Mouse (Mus musculus) ovary, postnatal 10 days (tissue): ENCODE results near the gene Gsk3b.
"Not testable (repeated sequence)": the region's sequence is repeated elsewhere in the genome, so short reads cannot be mapped to it uniquely, and the experiment has no call there.

ENCODE experiments used
- DNase-seq: peaks from one replicate; pipeline ENCODE4 v3.0.0; 2022; ENCODE audit warnings: low spot score

Gene Gsk3b

DNA sequence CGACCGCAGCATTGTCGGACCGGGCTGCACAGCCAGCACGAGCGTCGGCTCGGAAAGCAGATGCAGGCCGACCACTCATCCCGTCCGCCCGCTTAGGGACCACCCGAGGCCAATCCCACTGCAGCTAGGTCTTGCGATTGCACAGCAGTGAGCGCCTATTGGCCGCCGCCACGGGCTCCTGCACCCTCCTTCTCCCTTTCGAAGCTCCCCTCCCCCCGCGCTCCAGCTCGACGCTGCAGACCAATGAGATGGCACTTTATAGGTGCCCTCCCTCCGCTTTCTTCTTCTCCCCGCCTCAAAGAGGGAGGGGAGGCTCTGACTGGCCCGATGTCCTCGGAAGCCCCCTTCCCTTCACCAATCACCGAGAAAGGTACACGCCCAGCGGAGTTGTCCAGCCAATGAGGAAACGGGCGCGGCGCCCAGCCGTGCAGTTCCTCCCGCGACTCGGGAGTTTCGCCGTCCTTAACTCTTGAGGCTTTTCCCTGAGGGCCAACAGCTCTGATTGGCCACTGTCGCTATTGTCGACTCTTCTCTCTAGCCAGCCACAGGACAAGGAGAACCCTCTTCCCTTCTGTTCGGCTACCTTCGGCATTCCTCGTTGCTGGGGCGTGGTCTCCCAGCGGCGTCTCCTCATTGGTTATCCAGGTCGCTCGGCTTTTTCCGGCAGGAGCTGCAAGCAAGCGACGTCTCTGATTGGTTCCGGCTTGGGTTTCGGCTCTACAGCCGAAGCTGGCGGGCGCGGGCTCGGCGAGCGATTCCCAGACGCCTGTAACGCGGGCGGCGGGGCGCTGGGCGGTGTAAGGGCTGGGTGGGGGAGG is at the start of gene Gsk3b:
Gene Gsk3b, plus strand, starts transcription at position 373 of the 818 bp plus-strand sequence.
- DNase-seq = peak; percentile 99

DNA sequence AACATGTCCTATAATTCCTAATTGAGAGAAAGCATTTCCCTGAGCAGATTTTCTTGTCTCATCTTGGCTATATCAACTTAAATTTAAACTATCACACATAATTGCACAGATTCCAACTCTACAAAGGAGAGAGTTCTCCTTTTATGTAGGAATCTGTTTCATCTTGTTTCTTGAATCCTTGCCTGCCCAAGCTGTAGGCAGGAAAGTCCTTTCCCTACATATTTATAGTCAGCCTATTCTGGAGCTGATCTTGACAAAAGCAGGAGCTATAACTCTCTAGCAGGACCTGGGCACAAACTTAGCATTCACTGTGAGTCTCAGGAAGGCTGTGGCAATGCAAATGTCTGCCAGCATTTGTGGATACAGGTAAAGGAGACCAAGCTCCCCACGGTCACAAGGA is 46.6 kb upstream of the Gsk3b start:
- DNase-seq = no peak

DNA sequence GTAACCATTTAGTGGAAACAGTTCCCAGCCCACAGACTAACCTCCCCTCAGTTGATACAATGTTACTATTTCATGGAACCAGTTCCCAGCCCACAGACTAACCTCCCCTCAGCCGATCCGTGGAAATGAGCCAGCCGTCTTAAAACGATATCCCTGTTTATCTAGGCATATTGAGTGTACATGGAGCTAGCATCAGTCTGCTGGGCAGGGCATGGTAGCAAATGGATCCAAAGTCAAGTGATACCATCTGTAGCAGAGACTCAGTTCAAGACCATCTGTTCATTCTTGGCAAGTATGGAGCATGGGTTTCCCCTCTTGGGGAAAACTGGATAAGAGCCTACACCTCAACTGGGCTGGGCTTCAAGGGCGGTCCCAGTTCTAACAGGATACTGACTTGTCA is 44.2 kb upstream of the Gsk3b start:
- DNase-seq = no peak

DNA sequence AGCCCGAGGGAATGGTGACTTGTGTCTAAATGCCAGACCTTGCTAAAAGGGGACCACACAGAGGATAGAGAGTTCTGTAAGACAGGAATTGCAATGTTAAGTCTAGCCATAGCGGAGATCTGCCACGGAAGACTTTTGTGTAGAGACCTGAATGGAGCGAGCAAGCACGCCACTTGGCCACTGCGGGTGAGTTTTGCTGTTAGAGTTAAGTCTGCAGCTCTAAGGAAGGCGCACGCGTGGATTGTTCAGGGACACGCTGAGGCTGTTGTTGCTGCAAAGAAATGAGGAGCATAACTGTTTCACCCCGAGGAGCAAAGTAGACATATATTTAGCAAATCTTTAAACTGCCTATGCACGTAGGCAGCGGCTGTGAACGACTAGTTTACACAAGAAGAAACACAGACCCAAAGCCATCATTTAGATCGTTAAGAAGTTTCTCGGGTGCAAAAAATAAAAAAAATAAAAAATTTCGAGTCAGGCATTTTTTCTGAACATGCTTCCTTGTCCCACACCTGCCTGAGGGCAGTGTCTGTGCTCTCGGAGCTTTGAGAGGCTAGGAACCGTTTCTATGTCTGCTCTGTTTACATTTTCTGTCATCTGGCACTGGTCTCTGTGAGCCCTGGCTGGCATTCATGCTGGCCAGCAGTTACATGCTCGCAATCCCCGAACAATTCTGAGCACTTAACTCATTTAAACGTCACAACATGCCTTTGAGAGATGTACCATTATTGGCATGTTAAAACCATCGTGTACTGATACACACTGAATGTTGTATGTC is 40.8 kb upstream of the Gsk3b start:
- DNase-seq = no peak

DNA sequence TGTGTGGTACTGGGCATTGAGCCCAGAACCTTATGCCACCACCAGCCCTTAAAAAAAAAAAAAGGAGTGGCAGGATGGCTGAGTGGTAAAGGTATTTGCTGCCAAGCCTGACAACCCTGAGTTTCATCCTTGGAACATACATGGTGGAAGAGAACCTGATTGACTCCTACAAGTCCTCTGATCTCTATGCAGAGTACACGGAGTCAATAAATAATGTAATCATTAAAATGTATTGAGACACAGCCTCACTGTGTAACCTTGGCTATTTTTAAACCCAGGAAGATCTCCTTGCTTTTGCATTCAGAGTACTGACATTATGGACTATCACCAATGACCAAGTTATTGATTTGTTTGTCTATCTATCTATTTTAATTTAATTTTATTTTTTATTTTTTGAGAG is 30.9 kb upstream of the Gsk3b start:
- DNase-seq = no peak

DNA sequence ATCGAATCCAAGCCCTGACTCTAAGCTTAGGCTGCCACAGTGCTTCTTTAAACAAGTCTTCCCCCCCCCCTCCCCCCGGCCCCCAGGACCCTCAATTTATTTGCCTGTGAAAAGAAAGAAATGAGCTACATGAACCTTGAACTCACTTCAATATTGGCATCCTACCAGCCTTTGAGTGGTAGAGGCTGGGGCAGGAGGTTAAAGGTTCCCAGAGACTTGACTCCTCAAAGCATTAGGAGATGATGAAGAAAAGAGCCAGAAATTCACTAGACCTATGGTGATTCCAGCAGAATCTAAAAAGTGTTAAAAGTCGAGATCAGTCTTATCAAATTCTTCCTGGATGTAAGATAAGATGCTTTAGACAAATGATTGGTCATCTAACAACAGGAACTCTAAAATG is 30.0 kb upstream of the Gsk3b start:
- no peak for DNase-seq

DNA sequence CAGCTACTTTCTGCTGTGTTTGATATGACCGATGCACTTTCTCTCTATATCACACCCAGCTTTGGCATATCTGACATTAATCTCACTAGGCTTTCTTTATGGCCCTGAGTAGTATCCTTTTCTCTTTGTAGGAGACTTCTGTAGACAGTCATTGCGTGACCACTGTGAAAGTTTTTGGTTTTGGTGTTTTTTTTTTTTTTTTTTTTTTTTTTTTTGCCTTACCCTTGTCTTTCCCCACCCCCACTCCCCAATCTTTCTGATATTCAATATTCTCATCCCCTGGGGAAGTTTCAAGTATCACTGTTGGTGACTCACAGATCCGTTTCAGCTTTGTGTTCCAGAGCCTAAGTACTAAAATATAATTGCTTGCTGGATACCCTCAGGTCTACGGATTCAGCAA is 29.2 kb upstream of the Gsk3b start:
- DNase-seq = no peak

DNA sequence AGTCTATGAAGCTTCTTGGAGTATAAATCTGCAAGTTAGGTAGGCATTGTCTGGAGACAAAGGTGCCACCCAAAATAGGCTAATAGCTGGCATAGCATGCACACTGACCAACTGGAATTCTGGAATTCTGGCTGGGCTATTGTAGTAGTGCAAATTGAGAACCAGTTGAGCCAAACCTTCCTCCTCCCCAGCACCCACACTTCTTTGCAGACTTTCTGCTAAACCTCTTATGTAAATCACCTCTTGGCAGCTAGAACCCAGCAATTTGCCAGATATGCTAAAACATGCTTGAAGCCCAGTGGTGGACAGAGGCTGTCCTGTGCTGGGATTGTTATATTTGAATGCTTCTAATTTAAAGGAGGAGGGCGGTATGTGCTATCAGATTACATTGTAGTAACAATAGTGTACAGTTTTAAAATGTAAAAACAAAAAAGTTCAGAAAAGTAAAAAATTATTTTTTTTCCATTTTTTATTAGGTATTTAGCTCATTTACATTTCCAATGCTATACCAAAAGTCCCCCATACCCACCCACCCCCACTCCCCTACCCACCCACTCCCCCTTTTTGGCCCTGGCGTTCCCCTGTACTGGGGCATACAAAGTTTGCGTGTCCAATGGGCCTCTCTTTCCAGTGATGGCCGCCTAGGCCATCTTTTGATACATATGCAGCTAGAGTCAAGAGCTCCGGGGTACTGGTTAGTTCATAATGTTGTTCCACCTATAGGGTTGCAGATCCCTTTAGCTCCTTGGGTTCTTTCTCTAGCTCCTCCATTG is 14.8 kb upstream of the Gsk3b start:
- not testable (repeated sequence) for DNase-seq

DNA sequence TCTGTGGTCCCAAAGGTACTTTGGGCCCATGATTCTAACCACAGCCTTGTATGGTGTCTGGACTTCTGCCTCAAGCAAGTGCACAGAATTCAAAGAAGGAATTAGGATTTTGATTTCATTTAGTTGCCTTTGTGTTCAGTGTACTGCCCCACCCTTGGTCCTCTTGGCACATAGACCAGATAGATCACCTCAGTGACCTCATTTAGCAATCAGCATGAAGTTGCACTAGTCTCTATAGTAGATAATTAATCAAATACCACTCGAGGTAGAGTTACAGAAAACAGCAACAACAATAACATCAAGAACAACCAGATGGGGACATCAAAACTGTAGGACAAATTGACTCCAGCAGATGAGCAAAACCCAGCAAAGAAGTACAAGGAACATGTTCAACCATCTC is 8.6 kb upstream of the Gsk3b start:
- DNase-seq = no peak

DNA sequence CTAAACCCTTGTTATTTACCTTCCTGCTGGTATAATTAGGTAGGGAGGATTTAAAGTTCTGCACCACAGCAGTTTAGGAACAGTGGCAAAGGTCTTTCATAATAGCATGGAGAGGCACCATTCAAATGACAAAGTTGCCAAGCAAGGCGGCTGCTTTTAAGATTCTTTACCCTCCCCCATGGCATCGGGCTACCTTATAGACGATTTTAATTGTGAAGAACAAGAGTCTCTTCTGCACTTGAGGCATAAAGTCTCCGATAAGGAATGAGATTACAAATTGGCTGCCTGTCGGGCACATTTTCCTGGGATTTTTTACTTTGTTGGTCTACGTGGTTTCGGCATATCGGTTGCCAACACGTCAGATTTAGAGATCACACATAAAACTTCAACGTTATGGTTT is 1.6 kb upstream of the Gsk3b start:
- DNase-seq = no peak

DNA sequence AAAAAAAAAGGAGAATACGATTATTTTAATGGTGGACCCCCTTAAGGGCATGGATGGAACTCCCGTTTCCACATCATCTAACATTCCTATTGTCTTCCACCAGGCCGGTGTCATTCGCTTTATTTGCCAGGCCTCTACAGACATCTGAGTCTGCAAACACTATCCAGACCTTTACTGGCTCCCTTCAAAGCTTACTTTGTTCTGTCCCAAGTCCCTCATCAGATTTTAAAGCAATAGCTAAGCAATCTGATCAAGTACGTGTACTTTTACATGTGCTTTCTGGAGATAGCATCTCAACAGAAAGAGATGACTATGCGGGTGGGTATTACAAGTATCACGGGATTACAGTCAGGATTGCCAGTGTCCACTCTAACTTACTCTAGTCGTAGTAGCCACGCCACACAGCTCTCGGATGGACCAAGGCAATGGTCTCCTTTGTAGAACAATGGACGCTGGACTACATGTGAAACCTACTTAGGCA is 1.1 kb upstream of the Gsk3b start:
- DNase-seq = no peak

DNA sequence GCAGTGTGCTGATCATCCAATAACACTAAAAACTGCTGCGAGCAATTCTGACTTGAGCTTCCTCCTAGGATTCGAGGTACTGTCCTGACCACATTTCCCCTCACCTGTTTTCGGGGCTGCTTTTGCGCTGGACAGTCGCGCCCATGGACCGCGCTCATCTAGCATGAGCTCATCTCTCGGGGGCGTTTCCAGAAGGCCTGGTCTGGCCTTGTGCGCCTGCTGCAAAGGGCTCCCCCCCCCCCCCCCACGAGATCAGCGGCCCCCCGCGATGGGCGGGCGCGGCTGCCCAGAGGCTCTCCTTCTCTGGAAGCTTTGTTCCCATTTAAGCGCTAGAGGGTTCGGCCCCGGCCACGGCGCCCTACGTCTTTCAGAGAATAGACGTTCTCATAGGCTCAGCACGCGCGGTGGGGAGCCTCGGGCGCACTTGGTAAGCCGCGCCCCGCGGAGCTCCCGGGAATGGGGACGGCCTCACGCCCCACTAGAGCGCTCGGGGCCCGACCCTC is 624 bp upstream of the Gsk3b start:
- peak; percentile 53 for DNase-seq

DNA sequence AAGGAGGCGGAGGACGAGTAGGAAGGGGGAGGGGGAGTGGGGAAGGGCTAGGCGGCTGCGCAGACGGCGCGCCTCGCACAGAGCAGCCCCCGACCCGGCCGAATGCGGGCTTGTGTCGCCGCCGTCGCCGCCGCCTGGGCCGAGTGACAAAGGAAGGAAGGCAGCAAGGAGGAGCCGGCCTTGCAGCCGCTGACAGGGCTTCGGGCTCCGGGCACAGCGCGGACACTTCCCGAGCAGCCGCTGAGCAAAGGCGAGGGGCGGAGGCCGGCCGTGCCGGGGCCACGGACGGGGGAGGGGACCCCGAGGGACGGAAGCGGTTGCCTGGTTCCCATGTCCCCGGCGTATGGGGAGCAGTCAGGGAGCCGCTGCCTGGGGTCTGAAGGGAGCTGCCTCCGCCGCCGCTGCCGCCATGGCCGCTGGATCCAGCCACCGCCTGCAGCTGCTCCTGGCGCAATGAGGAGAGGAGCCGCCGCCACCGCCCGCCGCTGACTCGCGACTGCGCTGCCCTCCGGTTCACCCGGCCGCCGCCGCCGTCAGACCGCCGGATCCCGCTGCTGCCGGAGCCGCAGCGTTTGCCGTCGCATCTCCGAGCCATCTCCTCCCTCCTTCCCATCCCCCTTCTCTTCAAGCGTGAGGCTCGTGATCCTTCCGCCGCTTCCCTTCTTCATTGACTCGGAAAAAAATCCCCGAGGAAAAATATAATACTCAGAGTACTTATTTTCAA is 808 bp downstream of the Gsk3b start:
- no peak for DNase-seq

DNA sequence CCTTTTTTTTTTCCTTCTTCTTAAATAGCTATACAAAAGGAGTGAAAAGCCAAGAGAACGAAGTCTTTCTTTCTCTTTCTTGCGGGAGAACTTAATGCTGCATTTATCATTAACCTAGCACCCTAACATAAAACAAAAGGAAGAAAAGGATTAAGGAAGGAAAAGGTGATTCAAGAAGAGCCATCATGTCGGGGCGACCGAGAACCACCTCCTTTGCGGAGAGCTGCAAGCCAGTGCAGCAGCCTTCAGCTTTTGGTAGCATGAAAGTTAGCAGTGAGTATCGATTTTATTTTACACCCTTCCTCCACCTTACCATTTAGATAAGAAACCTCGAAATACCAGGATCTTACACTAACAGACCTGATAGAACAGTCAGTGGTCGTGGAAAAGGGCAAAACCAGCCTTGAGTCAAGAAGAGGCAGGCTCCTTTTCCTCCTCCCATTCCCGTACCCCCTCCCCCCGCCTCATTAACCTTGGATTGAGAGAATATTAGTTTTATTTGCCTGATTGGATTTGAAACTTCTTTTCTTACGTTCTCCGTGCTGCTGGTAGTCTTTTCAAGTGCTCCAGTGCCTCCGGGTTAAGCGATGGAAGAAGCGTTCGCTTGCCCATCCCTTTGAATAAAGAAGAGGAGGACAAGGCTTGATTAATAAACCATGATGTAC is 1.7 kb downstream of the Gsk3b start:
- DNase-seq = no peak

DNA sequence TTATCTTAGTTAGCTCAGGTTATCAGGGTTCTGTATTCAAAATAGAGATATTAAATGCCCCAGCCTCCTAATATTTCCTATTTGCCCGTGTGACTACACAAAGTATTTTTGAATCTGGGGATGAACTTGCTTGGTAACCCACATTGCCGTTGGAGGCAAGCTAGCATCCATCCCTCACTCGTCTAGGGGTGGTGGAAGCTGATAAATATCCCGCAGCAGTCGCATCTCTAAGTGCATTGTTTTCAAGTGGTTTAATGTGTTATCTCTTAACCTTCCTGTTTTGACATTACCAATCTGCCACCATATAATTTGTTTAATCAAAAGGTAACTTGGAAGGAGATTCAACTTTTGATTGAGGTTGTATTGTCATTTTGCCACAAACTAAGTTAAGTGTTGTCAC is 2.2 kb downstream of the Gsk3b start:
- DNase-seq = no peak

DNA sequence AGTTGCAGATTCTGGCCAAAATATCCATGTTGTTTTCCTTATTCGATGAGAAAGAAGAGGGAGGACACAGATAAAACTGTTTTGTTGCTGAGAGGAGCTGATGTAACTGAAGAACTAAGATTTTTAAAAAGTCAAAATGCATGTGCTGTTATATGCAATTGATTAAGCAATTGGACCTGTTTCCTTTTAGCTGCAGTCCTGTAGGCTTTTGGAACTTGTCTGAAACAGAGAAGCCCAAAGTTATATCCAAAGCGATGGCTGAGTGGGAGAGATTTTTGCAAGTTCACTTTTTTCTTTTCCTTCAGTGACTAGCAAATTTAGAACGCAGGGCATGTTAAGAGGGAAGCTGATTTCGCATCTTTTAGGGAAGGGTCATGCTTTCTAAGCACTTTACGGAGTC is 2.9 kb downstream of the Gsk3b start:
- DNase-seq = no peak

DNA sequence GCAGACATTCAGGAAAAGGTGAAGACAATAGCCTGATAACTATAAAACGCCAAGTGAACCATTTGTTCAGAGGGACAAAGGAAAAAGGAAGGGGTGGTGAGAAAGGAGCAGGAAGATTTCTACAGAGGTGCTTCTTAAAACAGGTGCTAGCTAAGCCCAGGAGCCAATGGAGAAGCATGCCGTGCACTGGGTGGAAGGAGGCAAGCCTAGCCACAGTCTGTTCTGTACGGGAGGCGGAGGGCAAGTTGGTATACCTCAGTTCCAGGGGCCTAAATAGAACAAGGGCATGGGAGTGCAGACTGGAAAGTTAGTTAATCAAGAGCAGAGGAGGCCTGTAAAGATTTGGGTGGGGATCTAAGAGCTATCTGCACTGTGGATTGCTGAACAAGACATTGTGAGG is 3.8 kb downstream of the Gsk3b start:
- no peak for DNase-seq

DNA sequence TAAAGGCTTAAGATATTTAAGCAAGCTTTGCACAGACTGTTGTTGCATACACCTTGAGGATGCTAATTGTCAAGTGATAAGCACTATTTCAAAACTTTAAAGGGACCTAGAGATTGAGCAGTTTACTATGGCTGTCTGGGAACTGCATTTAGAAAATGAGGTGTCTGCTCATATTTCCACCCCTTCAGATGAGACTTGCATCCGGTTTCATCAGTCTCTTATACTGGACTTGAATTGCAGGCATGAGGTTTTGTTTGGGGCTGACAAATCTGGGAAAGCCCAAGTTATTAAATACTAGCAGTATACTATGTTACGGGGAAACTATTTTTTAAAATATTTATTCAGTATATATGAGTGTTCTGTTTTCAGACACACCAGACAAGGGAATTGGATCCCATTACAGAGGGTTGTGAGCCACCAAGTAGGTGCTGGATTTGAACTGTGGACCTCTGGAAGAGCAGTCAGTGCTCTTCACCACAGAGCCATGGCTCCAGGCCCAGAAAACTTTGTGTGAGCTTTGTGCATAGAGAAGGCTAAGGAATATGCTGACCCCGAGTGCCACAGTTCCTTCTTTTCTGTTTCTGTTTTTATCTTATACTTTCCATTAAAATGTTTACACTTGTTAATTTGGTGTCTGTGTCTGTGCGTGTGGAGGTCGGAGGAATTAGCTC is 6.5 kb downstream of the Gsk3b start:
- no peak for DNase-seq

DNA sequence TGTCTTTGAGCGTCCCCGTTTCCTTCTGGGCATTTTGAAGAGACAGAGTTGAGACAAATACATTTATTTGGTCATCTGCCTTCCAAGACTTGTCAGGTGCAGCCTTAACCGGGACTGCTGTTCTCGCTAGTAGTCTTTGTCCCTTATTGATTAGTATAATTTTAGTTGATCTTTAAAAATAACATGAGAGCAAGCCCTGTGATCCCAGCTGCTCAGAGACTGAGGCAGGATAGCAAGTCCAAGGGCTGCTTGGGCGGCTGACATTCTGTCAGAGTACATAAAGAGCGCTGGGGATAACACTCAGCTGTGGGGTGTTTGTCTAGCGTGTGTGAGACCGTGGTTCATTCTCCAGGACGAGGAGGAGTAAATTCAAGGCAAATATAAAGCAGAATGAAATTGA is 8.7 kb downstream of the Gsk3b start:
- DNase-seq = no peak

DNA sequence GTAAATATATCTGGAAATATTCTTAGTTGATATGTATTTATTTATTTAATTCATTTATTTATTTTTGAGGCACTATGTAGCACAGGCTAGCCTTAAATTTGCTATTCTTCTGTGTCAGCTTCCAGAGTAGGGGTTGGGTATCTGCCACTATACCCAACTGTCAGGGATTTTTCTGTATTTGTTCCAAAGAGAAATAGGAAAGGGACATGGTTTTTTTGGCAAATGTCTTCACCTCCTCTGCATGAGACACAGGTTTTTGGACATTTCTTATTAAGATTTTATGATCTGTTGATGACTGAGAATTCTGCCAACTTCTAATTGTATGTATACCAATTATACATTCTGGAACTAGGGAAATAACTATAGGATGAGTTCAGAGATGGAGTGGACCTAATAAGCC is 10.5 kb downstream of the Gsk3b start:
- no peak for DNase-seq

DNA sequence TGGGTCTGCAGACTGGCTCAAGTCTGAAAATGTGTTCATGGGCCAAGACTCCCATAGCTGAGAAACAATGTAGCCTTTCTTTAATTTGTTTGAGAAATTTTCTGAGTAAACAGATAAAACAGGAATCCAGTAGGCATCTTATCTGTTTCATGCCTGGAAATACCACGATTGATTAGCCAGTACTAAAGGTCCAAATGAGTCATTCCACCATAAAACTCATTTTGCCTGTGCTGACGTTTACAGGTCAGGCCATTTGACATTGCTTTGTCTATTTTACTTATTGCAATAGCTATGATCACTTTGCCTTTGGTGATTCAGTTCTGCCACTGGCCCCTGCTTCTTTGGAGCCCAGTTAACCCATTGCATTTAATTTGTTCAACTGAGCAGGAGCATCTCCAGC is 11.8 kb downstream of the Gsk3b start:
- DNase-seq = no peak
